Mouse (Mus musculus): ENCODE data around the gene Lrrc55. TPM values are rescaled to one million over a fixed set of nuclear protein-coding genes. Genes with fewer than 3 reads are reported as not detected.
"Not testable (repeated sequence)": the region's sequence is repeated elsewhere in the genome, so short reads cannot be mapped to it uniquely, and the experiment has no call there.

Gene Lrrc55
- polyA plus RNA-seq (2015; fragmentation: Nextera tagmentation; extraction: Ambion mirVana), result 0.40 and 0.65 TPM in 2 replicates

- Histone ChIP-seq H3K36me3 (no peaks in the 10 kb centered on the region), H3K4me1 (peaks cover 7% of the 10 kb centered on the region; the same call in 1 of the 2 replicates), H3K4me2 (peak within 1 kb of the TSS; percentile 50), H3K9me3 (replicated peaks) (no peaks in the 10 kb centered on the region), H3K27me3 (peaks cover 24% of the 10 kb centered on the region), H3K9ac (no peak within 1 kb of the TSS), H3K27ac (no peak within 1 kb of the TSS), H3K4me3 (replicated peaks) (peak within 1 kb of the TSS; percentile 25; the same call in 1 of the 2 replicates)
- no peak for ATAC-seq (replicated peaks; ENCODE audit: low FRiP score)
- 79% methylated on average over 1 of the region's 1 CpGs for WGBS
Measured at GRCm38 (mm10) chr2:85196901-85197300, at the start of gene Lrrc55. Lrrc55 (minus strand) TSS chr2:85197197.

GRCm38 (mm10) chr2:85246506-85247082 is 49.6 kb upstream of the Lrrc55 start:
- Histone ChIP-seq H3K4me1 (no peaks in the 10 kb centered on the region), H3K27me3 (no peaks in the 10 kb centered on the region), H3K4me2 (no peak overlapping the region), H3K9ac (no peak overlapping the region), H3K4me3 (replicated peaks) (no peak overlapping the region), H3K9me3 (replicated peaks) (no peaks in the 10 kb centered on the region), H3K36me3 (no peaks in the 10 kb centered on the region), H3K27ac (no peak overlapping the region)
- ATAC-seq (replicated peaks; ENCODE audit: low FRiP score), result peak; percentile 52; the same call in 1 of the 2 replicates
- 5% methylated on average over 4 of the region's 4 CpGs for WGBS

- no peaks in the 10 kb centered on the region for H3K4me1 ChIP-seq
- H3K9ac ChIP-seq, result no peak overlapping the region
Measured at GRCm38 (mm10) chr2:85245737-85246136, 48.7 kb upstream of the Lrrc55 start.

GRCm38 (mm10) chr2:85238068-85238667 is 41.2 kb upstream of the Lrrc55 start:
- no peak overlapping the region for H3K27ac ChIP-seq
- no peak for ATAC-seq (replicated peaks; ENCODE audit: low FRiP score)
- H3K36me3 ChIP-seq, result no peaks in the 10 kb centered on the region
- no peaks in the 10 kb centered on the region for H3K9me3 ChIP-seq (replicated peaks)
- no peak overlapping the region for H3K4me3 ChIP-seq (replicated peaks)
- WGBS, result 16% methylated on average over 4 of the region's 4 CpGs
- no peak overlapping the region for H3K4me2 ChIP-seq
- no peak overlapping the region for H3K9ac ChIP-seq
- H3K4me1 ChIP-seq, result no peaks in the 10 kb centered on the region
- H3K27me3 ChIP-seq, result no peaks in the 10 kb centered on the region

More at GRCm38 (mm10) chr2:85245737-85246136, 48.7 kb upstream of the Lrrc55 start:
- no peak for ATAC-seq (replicated peaks; ENCODE audit: low FRiP score)
- Histone ChIP-seq H3K4me2 (no peak overlapping the region), H3K36me3 (no peaks in the 10 kb centered on the region), H3K9me3 (replicated peaks) (no peaks in the 10 kb centered on the region), H3K4me3 (replicated peaks) (no peak overlapping the region), H3K27me3 (no peaks in the 10 kb centered on the region), H3K27ac (no peak overlapping the region)
- 67% methylated on average over 5 of the region's 5 CpGs for WGBS

GRCm38 (mm10) chr2:85237231-85237630 is 40.2 kb upstream of the Lrrc55 start:
- not testable (repeated sequence) for H3K27me3 ChIP-seq; H3K9ac ChIP-seq; H3K4me2 ChIP-seq; H3K4me3 ChIP-seq (replicated peaks); ATAC-seq (replicated peaks; ENCODE audit: low FRiP score); H3K9me3 ChIP-seq (replicated peaks); H3K4me1 ChIP-seq; H3K27ac ChIP-seq; H3K36me3 ChIP-seq
- WGBS, result 87% methylated on average over 2 of the region's 2 CpGs

- Histone ChIP-seq H3K36me3 (no peaks in the 10 kb centered on the region), H3K9ac (no peak overlapping the region), H3K4me1 (no peaks in the 10 kb centered on the region), H3K27ac (no peak overlapping the region), H3K27me3 (no peaks in the 10 kb centered on the region), H3K4me3 (replicated peaks) (no peak overlapping the region), H3K4me2 (no peak overlapping the region), H3K9me3 (replicated peaks) (no peaks in the 10 kb centered on the region)
- ATAC-seq (replicated peaks; ENCODE audit: low FRiP score), result no peak
- 62% methylated on average over 4 of the region's 4 CpGs for WGBS
Measured at GRCm38 (mm10) chr2:85230771-85231511, 33.9 kb upstream of the Lrrc55 start.

- Histone ChIP-seq H3K4me2 (no peak overlapping the region), H3K27me3 (no peaks in the 10 kb centered on the region), H3K36me3 (no peaks in the 10 kb centered on the region), H3K4me1 (no peaks in the 10 kb centered on the region; the same call in 1 of the 2 replicates), H3K4me3 (replicated peaks) (no peak overlapping the region), H3K9ac (no peak overlapping the region), H3K9me3 (replicated peaks) (no peaks in the 10 kb centered on the region), H3K27ac (no peak overlapping the region)
- WGBS, result 71% methylated on average over 3 of the region's 3 CpGs
- ATAC-seq (replicated peaks; ENCODE audit: low FRiP score), result no peak
Measured at GRCm38 (mm10) chr2:85229606-85230005, 32.6 kb upstream of the Lrrc55 start.

- H3K36me3 ChIP-seq, result no peaks in the 10 kb centered on the region
- no peak overlapping the region for H3K9ac ChIP-seq
- no peak overlapping the region for H3K4me3 ChIP-seq (replicated peaks)
- peaks cover 4% of the 10 kb centered on the region; the same call in 1 of the 2 replicates for H3K4me1 ChIP-seq
- no peak for ATAC-seq (replicated peaks; ENCODE audit: low FRiP score)
- no peak overlapping the region for H3K4me2 ChIP-seq
- no peak overlapping the region for H3K27ac ChIP-seq
- WGBS, result 76% methylated on average over 3 of the region's 3 CpGs
- no peaks in the 10 kb centered on the region for H3K27me3 ChIP-seq
- no peaks in the 10 kb centered on the region for H3K9me3 ChIP-seq (replicated peaks)
Measured at GRCm38 (mm10) chr2:85227816-85228335, 30.9 kb upstream of the Lrrc55 start.

- WGBS, result 53% methylated on average over 17 of the region's 17 CpGs
- H3K4me2 ChIP-seq, result 0 out of 2 replicates have a peak overlapping the region, but pooled peaks have one; percentile 7
Measured at GRCm38 (mm10) chr2:85224221-85225179, 27.5 kb upstream of the Lrrc55 start.

GRCm38 (mm10) chr2:85216606-85217005 is 19.6 kb upstream of the Lrrc55 start:
- no peak overlapping the region for H3K27ac ChIP-seq
- H3K4me3 ChIP-seq (replicated peaks), result no peak overlapping the region
- H3K4me1 ChIP-seq, result no peaks in the 10 kb centered on the region
- H3K36me3 ChIP-seq, result no peaks in the 10 kb centered on the region
- no peaks in the 10 kb centered on the region for H3K9me3 ChIP-seq (replicated peaks)
- no peak overlapping the region for H3K9ac ChIP-seq
- no peak overlapping the region for H3K4me2 ChIP-seq
- no peak for ATAC-seq (replicated peaks; ENCODE audit: low FRiP score)
- no peaks in the 10 kb centered on the region for H3K27me3 ChIP-seq

More at GRCm38 (mm10) chr2:85224221-85225179, 27.5 kb upstream of the Lrrc55 start:
- no peaks in the 10 kb centered on the region for H3K9me3 ChIP-seq (replicated peaks)
- no peak overlapping the region for H3K4me3 ChIP-seq (replicated peaks)
- peaks cover 4% of the 10 kb centered on the region; the same call in 1 of the 2 replicates for H3K4me1 ChIP-seq
- no peak overlapping the region for H3K27ac ChIP-seq
- H3K27me3 ChIP-seq, result no peaks in the 10 kb centered on the region
- peak; percentile 75; the same call in 1 of the 2 replicates for ATAC-seq (replicated peaks; ENCODE audit: low FRiP score)
- no peaks in the 10 kb centered on the region for H3K36me3 ChIP-seq
- H3K9ac ChIP-seq, result no peak overlapping the region

GRCm38 (mm10) chr2:85213746-85214145 is 16.7 kb upstream of the Lrrc55 start:
- Histone ChIP-seq H3K27ac (no peak overlapping the region), H3K4me2 (no peak overlapping the region), H3K4me3 (replicated peaks) (no peak overlapping the region), H3K36me3 (no peaks in the 10 kb centered on the region), H3K9ac (no peak overlapping the region), H3K4me1 (no peaks in the 10 kb centered on the region), H3K9me3 (replicated peaks) (no peaks in the 10 kb centered on the region), H3K27me3 (no peaks in the 10 kb centered on the region)
- no peak for ATAC-seq (replicated peaks; ENCODE audit: low FRiP score)
- WGBS, result 82% methylated on average over 2 of the region's 2 CpGs
